Mouse (Mus musculus): ENCODE measurements around the gene Trim72.
"Not testable (repeated sequence)": the region's sequence is repeated elsewhere in the genome, so short reads cannot be mapped to it uniquely, and the experiment has no call there.

Trim72 gene

GRCm38 (mm10) chr7:128009715-128010340 lies 6.1 kb downstream of the Trim72 start:
- no peak for DNase-seq (ENCODE audit: low read depth, low spot score)

- DNase-seq (ENCODE audit: low read depth, low spot score): no peak
These were observed 8.5 kb downstream of the Trim72 start for GRCm38 (mm10) chr7:128012136-128012780.

GRCm38 (mm10) chr7:128013116-128013515 lies 9.4 kb downstream of the Trim72 start:
- DNase-seq (ENCODE audit: low read depth, low spot score): no peak

GRCm38 (mm10) chr7:128016134-128016533 lies 12.4 kb downstream of the Trim72 start:
- not testable (repeated sequence) for DNase-seq (ENCODE audit: low read depth, low spot score)

GRCm38 (mm10) chr7:128016650-128017049 lies 12.9 kb downstream of the Trim72 start:
- DNase-seq (ENCODE audit: low read depth, low spot score): no peak

GRCm38 (mm10) chr7:128018275-128018674 lies 14.5 kb downstream of the Trim72 start:
- no peak for DNase-seq (ENCODE audit: low read depth, low spot score)

- no peak for DNase-seq (ENCODE audit: low read depth, low spot score)
These were observed 15.4 kb downstream of the Trim72 start for GRCm38 (mm10) chr7:128019187-128019586.

- DNase-seq (ENCODE audit: low read depth, low spot score): no peak
These were observed 19.2 kb downstream of the Trim72 start for GRCm38 (mm10) chr7:128022974-128023373.

- no peak for DNase-seq (ENCODE audit: low read depth, low spot score)
These were observed 19.8 kb downstream of the Trim72 start for GRCm38 (mm10) chr7:128023565-128023964.

GRCm38 (mm10) chr7:128024364-128024763 lies 20.6 kb downstream of the Trim72 start:
- no peak for DNase-seq (ENCODE audit: low read depth, low spot score)

- DNase-seq (ENCODE audit: low read depth, low spot score): no peak
These were observed 21.2 kb downstream of the Trim72 start for GRCm38 (mm10) chr7:128024932-128025331.

GRCm38 (mm10) chr7:128025381-128025780 lies 21.6 kb downstream of the Trim72 start:
- DNase-seq (ENCODE audit: low read depth, low spot score): no peak

- DNase-seq (ENCODE audit: low read depth, low spot score): no peak
These were observed 27.7 kb downstream of the Trim72 start for GRCm38 (mm10) chr7:128031403-128031976.

- no peak for DNase-seq (ENCODE audit: low read depth, low spot score)
These were observed 28.7 kb downstream of the Trim72 start for GRCm38 (mm10) chr7:128032290-128032988.

GRCm38 (mm10) chr7:128032989-128033293 lies 29.2 kb downstream of the Trim72 start:
- DNase-seq (ENCODE audit: low read depth, low spot score): no peak

- DNase-seq (ENCODE audit: low read depth, low spot score): no peak
These were observed 29.9 kb downstream of the Trim72 start for GRCm38 (mm10) chr7:128033616-128034015.

- not testable (repeated sequence) for DNase-seq (ENCODE audit: low read depth, low spot score)
These were observed 38.5 kb downstream of the Trim72 start for GRCm38 (mm10) chr7:128042161-128042820.

GRCm38 (mm10) chr7:128044142-128044785 lies 40.5 kb downstream of the Trim72 start:
- DNase-seq (ENCODE audit: low read depth, low spot score): no peak

- DNase-seq (ENCODE audit: low read depth, low spot score): no peak
These were observed 41.9 kb downstream of the Trim72 start for GRCm38 (mm10) chr7:128045640-128046039.

- DNase-seq (ENCODE audit: low read depth, low spot score): peak; percentile 36
These were observed 45.1 kb downstream of the Trim72 start for GRCm38 (mm10) chr7:128048819-128049218.

GRCm38 (mm10) chr7:128049254-128049653 lies 45.5 kb downstream of the Trim72 start:
- no peak for DNase-seq (ENCODE audit: low read depth, low spot score)

GRCm38 (mm10) chr7:128050739-128051138 lies 47.0 kb downstream of the Trim72 start:
- no peak for DNase-seq (ENCODE audit: low read depth, low spot score)

All from telencephalon, adult 2 months (tissue).